32 mouse cellular contexts compared by ENCODE assay signal in genomic region chr1:175754576-175755364, GRCm38 (mm10). TPM values are rescaled to one million over a fixed set of nuclear protein-coding genes. Genes with fewer than 3 reads are reported as not detected.
A peak's percentile ranks its signal among the peaks of the same experiment; 100 is the strongest.
DNase-seq lines count a peak whose midpoint lies in the region; ATAC-seq and TF ChIP-seq lines count a peak whose summit lies in the region.
"Had no signal": no experiment of that assay in that cellular context is flagged by ENCODE, and none has a peak within 500 bp of the region (broad histone marks: within the 10 kb centered on the region; RNA-seq: fewer than 3 reads in every experiment).

No protein-coding gene starts in this region.

- H3K4me3 ChIP-seq in forebrain, embryonic 13.5 days: no peak overlapping the region
- H3K4me3 ChIP-seq in forebrain, embryonic 11.5 days (ENCODE audit: low read depth, low read length): no peak overlapping the region
- no peak overlapping the region for H3K4me3 ChIP-seq in hindbrain, postnatal 0 days (ENCODE audit: low read length)
- no peak overlapping the region for H3K4me3 ChIP-seq in hindbrain, embryonic 11.5 days (ENCODE audit: low read depth, low read length)
- H3K4me3 ChIP-seq in neural tube, embryonic 14.5 days (ENCODE audit: low read depth, low read length): no peak overlapping the region
- H3K4me3 ChIP-seq in left cerebral cortex, adult 2 months: no peak overlapping the region
- H3K4me3 ChIP-seq: embryonic facial prominence, embryonic 15.5 days; heart, embryonic 10.5 days; layer of hippocampus, adult 2 months; midbrain, embryonic 15.5 days; myocyte had no signal

- intact Hi-C loops in left cerebral cortex, adult 2 months (cut with DNase I): no loop called here

- H3K4me2 ChIP-seq in forebrain, embryonic 13.5 days: no peak overlapping the region
- H3K4me2 ChIP-seq in forebrain, embryonic 11.5 days (ENCODE audit: low read depth, low read length, severe bottlenecking): no peak overlapping the region
- no peak overlapping the region for H3K4me2 ChIP-seq in hindbrain, postnatal 0 days (ENCODE audit: low read depth, low read length)
- H3K4me2 ChIP-seq in hindbrain, embryonic 11.5 days (replicated peaks; ENCODE audit: low read depth, low read length): no peak overlapping the region
- H3K4me2 ChIP-seq in neural tube, embryonic 14.5 days (ENCODE audit: low read depth, low read length): no peak overlapping the region
- H3K4me2 ChIP-seq: embryonic facial prominence, embryonic 15.5 days; midbrain, embryonic 15.5 days had no signal

- WGBS in forebrain, embryonic 13.5 days: 77% methylated on average over 10 of the region's 10 CpGs
- WGBS in forebrain, embryonic 11.5 days: 83% methylated on average over 10 of the region's 10 CpGs
- WGBS in hindbrain, postnatal 0 days: 70% methylated on average over 10 of the region's 10 CpGs
- 83% methylated on average over 10 of the region's 10 CpGs for WGBS in hindbrain, embryonic 11.5 days
- 56% methylated on average over 10 of the region's 10 CpGs for WGBS in neural tube, embryonic 14.5 days

- H3K4me1 ChIP-seq in forebrain, embryonic 13.5 days: no peaks in the 10 kb centered on the region
- no peaks in the 10 kb centered on the region for H3K4me1 ChIP-seq in forebrain, embryonic 11.5 days (replicated peaks; ENCODE audit: control insufficient read depth, insufficient read depth, low read length)
- no peaks in the 10 kb centered on the region for H3K4me1 ChIP-seq in hindbrain, postnatal 0 days (ENCODE audit: insufficient read depth, low read length)
- H3K4me1 ChIP-seq in hindbrain, embryonic 11.5 days (replicated peaks; ENCODE audit: control insufficient read depth, insufficient read depth, low read length): no peaks in the 10 kb centered on the region
- no peaks in the 10 kb centered on the region for H3K4me1 ChIP-seq in neural tube, embryonic 14.5 days (ENCODE audit: control insufficient read depth, insufficient read depth, low read length)
- H3K4me1 ChIP-seq: embryonic facial prominence, embryonic 15.5 days; heart, embryonic 10.5 days; midbrain, embryonic 15.5 days had no signal

- peak; percentile 62; the same call in 1 of the 2 replicates for ATAC-seq in forebrain, embryonic 13.5 days
- no peak for ATAC-seq in forebrain, embryonic 11.5 days (replicated peaks; ENCODE audit: low FRiP score)
- no peak for ATAC-seq in hindbrain, postnatal 0 days
- no peak for ATAC-seq in hindbrain, embryonic 11.5 days (ENCODE audit: low FRiP score)
- ATAC-seq in neural tube, embryonic 14.5 days (ENCODE audit: low read depth): peak; percentile 87
- ATAC-seq: inflammation-experienced regulatory T-cells, adult 6 months; midbrain, embryonic 15.5 days had no signal

- H3K27ac ChIP-seq in forebrain, embryonic 13.5 days: no peak overlapping the region
- H3K27ac ChIP-seq in forebrain, embryonic 11.5 days (ENCODE audit: low read depth, low read length): no peak overlapping the region
- H3K27ac ChIP-seq in hindbrain, postnatal 0 days: no peak overlapping the region
- H3K27ac ChIP-seq in hindbrain, embryonic 11.5 days (ENCODE audit: low read depth, low read length): no peak overlapping the region
- H3K27ac ChIP-seq in neural tube, embryonic 14.5 days (ENCODE audit: low read depth, low read length): no peak overlapping the region; the same call in 1 of the 2 replicates
- no peak overlapping the region for H3K27ac ChIP-seq in left cerebral cortex, adult 2 months
- H3K27ac ChIP-seq: embryonic facial prominence, embryonic 15.5 days; heart, embryonic 10.5 days; layer of hippocampus, adult 2 months; midbrain, embryonic 15.5 days had no signal

- H3K9ac ChIP-seq in forebrain, embryonic 13.5 days: no peak overlapping the region
- H3K9ac ChIP-seq in forebrain, embryonic 11.5 days (ENCODE audit: low read length): no peak overlapping the region
- no peak overlapping the region for H3K9ac ChIP-seq in hindbrain, postnatal 0 days (replicated peaks; ENCODE audit: low read length)
- no peak overlapping the region for H3K9ac ChIP-seq in hindbrain, embryonic 11.5 days (ENCODE audit: low read depth, low read length)
- H3K9ac ChIP-seq in neural tube, embryonic 14.5 days (replicated peaks; ENCODE audit: low read depth, low read length): no peak overlapping the region
- H3K9ac ChIP-seq: embryonic facial prominence, embryonic 15.5 days; midbrain, embryonic 15.5 days had no signal

- no peaks in the 10 kb centered on the region for H3K27me3 ChIP-seq in forebrain, embryonic 13.5 days
- H3K27me3 ChIP-seq in forebrain, embryonic 11.5 days (ENCODE audit: control insufficient read depth, insufficient read depth, low read length): no peaks in the 10 kb centered on the region
- no peaks in the 10 kb centered on the region for H3K27me3 ChIP-seq in hindbrain, postnatal 0 days (ENCODE audit: insufficient read depth, low read length)
- H3K27me3 ChIP-seq in hindbrain, embryonic 11.5 days (ENCODE audit: control insufficient read depth, insufficient read depth, low read length): no peaks in the 10 kb centered on the region
- no peaks in the 10 kb centered on the region for H3K27me3 ChIP-seq in neural tube, embryonic 14.5 days (ENCODE audit: control insufficient read depth, insufficient read depth, low read length)
- H3K27me3 ChIP-seq: embryonic facial prominence, embryonic 15.5 days; midbrain, embryonic 15.5 days had no signal

- TF ChIP-seq CTCF in hindbrain, postnatal 0 days (IDR thresholded peaks at IDR 0.05; ENCODE audit: low read depth): no peak
- TF ChIP-seq CTCF in left cerebral cortex, adult 2 months (IDR thresholded peaks at IDR 0.05): no peak

- no peaks in the 10 kb centered on the region for H3K36me3 ChIP-seq in forebrain, embryonic 13.5 days (ENCODE audit: poor library complexity, severe bottlenecking)
- no peaks in the 10 kb centered on the region for H3K36me3 ChIP-seq in forebrain, embryonic 11.5 days (ENCODE audit: control insufficient read depth, insufficient read depth, low read length)
- H3K36me3 ChIP-seq in hindbrain, postnatal 0 days (ENCODE audit: insufficient read depth, low read length): no peaks in the 10 kb centered on the region
- no peaks in the 10 kb centered on the region for H3K36me3 ChIP-seq in hindbrain, embryonic 11.5 days (ENCODE audit: control insufficient read depth, insufficient read depth, low read length)
- H3K36me3 ChIP-seq in neural tube, embryonic 14.5 days (ENCODE audit: control insufficient read depth, insufficient read depth, low read length): no peaks in the 10 kb centered on the region
- H3K36me3 ChIP-seq: embryonic facial prominence, embryonic 15.5 days; heart, embryonic 10.5 days; midbrain, embryonic 15.5 days had no signal

- DNase-seq in forebrain, embryonic 11.5 days (ENCODE audit: low spot score): no peak
- DNase-seq in hindbrain, postnatal 0 days (ENCODE audit: low spot score): peak; percentile 6
- DNase-seq in hindbrain, embryonic 11.5 days (ENCODE audit: low spot score): no peak
- peak; percentile 43 for DNase-seq in thymus, postnatal 14 days
- no peak for DNase-seq in left cerebral cortex, adult 2 months (ENCODE audit: extremely low spot score in 1 of 2, low spot score in 2 of 2)
- no peak for DNase-seq in ovary, postnatal 10 days (ENCODE audit: low spot score)
- DNase-seq: adrenal gland, postnatal 10 days; cerebellum, adult 8-10 months; heart, postnatal 4 days; kidney, adult 18-20 months; kidney, postnatal 14 days; lung, postnatal 4 days; retina, postnatal 1 day had no signal

- H3K9me3 ChIP-seq in forebrain, embryonic 13.5 days (replicated peaks): no peaks in the 10 kb centered on the region
- no peaks in the 10 kb centered on the region for H3K9me3 ChIP-seq in forebrain, embryonic 11.5 days (ENCODE audit: control insufficient read depth, low read length)
- H3K9me3 ChIP-seq in hindbrain, postnatal 0 days (ENCODE audit: low read length): no peaks in the 10 kb centered on the region
- no peaks in the 10 kb centered on the region for H3K9me3 ChIP-seq in hindbrain, embryonic 11.5 days (ENCODE audit: control insufficient read depth, low read length)
- H3K9me3 ChIP-seq in neural tube, embryonic 14.5 days (ENCODE audit: control insufficient read depth, low read length): no peaks in the 10 kb centered on the region
- H3K9me3 ChIP-seq: embryonic facial prominence, embryonic 15.5 days; heart, embryonic 10.5 days; midbrain, embryonic 15.5 days had no signal

RNA-seq across cellular contexts. Expression of gene Wdr64, which starts 56.4 kb away (rescaled TPM):
- not detected in 2 replicates for polyA plus RNA-seq in forebrain, embryonic 13.5 days (2015; fragmentation: Nextera tagmentation; extraction: Ambion mirVana)
- not detected in 2 replicates for polyA plus RNA-seq in forebrain, embryonic 11.5 days (2014; fragmentation: Nextera tagmentation; extraction: Ambion mirVana)
- total RNA-seq in hindbrain, postnatal 0 days (2014; rRNA removed): not detected in 2 replicates
- not detected in 2 replicates for polyA plus RNA-seq in hindbrain, postnatal 0 days (2015; fragmentation: Nextera tagmentation; extraction: Ambion mirVana)
- polyA plus RNA-seq in hindbrain, embryonic 11.5 days (2014; fragmentation: Nextera tagmentation; extraction: Ambion mirVana): 0.12 TPM in 1 of 2 replicates, not detected in the other
- polyA plus RNA-seq in neural tube, embryonic 14.5 days (2014; fragmentation: Nextera tagmentation; extraction: Ambion mirVana): not detected in 2 replicates
- not detected for total RNA-seq in left cerebral cortex, adult 2 months (2021)
- total RNA-seq: adrenal gland, postnatal 10 days; common myeloid progenitor, adult 5-6 weeks; gastrocnemius, postnatal 4 days; heart, postnatal 4 days; layer of hippocampus, adult 2 months; layer of hippocampus, postnatal 25 days; left cerebral cortex, postnatal 10 days; liver, adult 2 months; megakaryocyte-erythroid progenitor cell, adult 5-6 weeks had no signal
- polyA plus RNA-seq: embryonic facial prominence, embryonic 15.5 days; heart, embryonic 10.5 days; heart, embryonic 16.5 days; inflammation-experienced regulatory T-cells, adult 6 months; limb, embryonic 11.5 days; liver, adult 2 months; liver, embryonic 16.5 days; lung, embryonic 16.5 days; midbrain, embryonic 15.5 days; myocyte; stomach, embryonic 14.5 days had no signal

Comparison
In these comparisons a context has a peak if more than half of its experiments do, and no peak if none do; other contexts are left out.
1. ATAC-seq: peak in forebrain, embryonic 13.5 days (single experiment) and neural tube, embryonic 14.5 days (single experiment); none in forebrain, embryonic 11.5 days (single experiment), hindbrain, postnatal 0 days (single experiment) and hindbrain, embryonic 11.5 days (single experiment).
2. DNase-seq: peak in hindbrain, postnatal 0 days (single experiment) and thymus, postnatal 14 days (single experiment); none in forebrain, embryonic 11.5 days (single experiment), hindbrain, embryonic 11.5 days (single experiment), left cerebral cortex, adult 2 months (0 of 2) and ovary, postnatal 10 days (single experiment).